Mouse (Mus musculus) intestine, postnatal 0 days (tissue): ENCODE data around the gene Lin54. TPM values are rescaled to one million over a fixed set of nuclear protein-coding genes. Genes with fewer than 3 reads are reported as not detected.
"Not testable (repeated sequence)": the region's sequence is repeated elsewhere in the genome, so short reads cannot be mapped to it uniquely, and the experiment has no call there.

Experiments
- ATAC-seq: fragments of 200-750 bp; cut with Nextera tagmentation; 2 replicates; pipeline ENCODE4 v1.8.0; 2017; ENCODE audit warnings: mild to moderate bottlenecking, moderate TSS enrichment, moderate library complexity
- H3K27ac ChIP-seq: fragments of 300-500 bp; sonication (generic); 2 replicates; pipeline ENCODE4 v1.5.1; 2014; ENCODE audit warnings: mild to moderate bottlenecking, low read depth, low read length, moderate library complexity
- H3K27me3 ChIP-seq: fragments of 300-500 bp; sonication (generic); replicated peaks from 2 replicates; pipeline ENCODE4 v1.6.1; 2014; ENCODE audit warnings: low read length, mixed read lengths; ENCODE audit not compliant: control insufficient read depth, insufficient read depth
- H3K36me3 ChIP-seq: fragments of 300-500 bp; sonication (generic); 2 replicates; pipeline ENCODE4 v1.6.1; 2014; ENCODE audit warnings: mild to moderate bottlenecking, moderate library complexity; ENCODE audit not compliant: control insufficient read depth, insufficient read depth
- H3K4me1 ChIP-seq: fragments of 300-500 bp; sonication (generic); replicated peaks from 2 replicates; pipeline ENCODE4 v1.6.1; 2014; ENCODE audit warnings: antibody characterized with exemption, low read length, mixed read lengths; ENCODE audit not compliant: control insufficient read depth, insufficient read depth
- H3K4me2 ChIP-seq: fragments of 300-500 bp; sonication (generic); replicated peaks from 2 replicates; pipeline ENCODE4 v1.6.1; 2014; ENCODE audit warnings: low read depth, mild to moderate bottlenecking, moderate library complexity
- H3K4me3 ChIP-seq: fragments of 300-500 bp; sonication (generic); 2 replicates; pipeline ENCODE4 v1.5.1; 2014; ENCODE audit warnings: low read depth, low read length
- H3K9ac ChIP-seq: fragments of 300-500 bp; sonication (generic); 2 replicates; pipeline ENCODE4 v1.6.1; 2014; ENCODE audit warnings: mild to moderate bottlenecking, low read depth, low read length
- H3K9me3 ChIP-seq: fragments of 300-500 bp; sonication (generic); 2 replicates; pipeline ENCODE4 v1.6.1; 2016; ENCODE audit warnings: mixed run types; ENCODE audit not compliant: control insufficient read depth
- CTCF ChIP-seq: sonication (generic); IDR thresholded peaks from 2 replicates; pipeline ENCODE4 v1.5.1; 2016; ENCODE audit warnings: low read depth, mild to moderate bottlenecking, control low read depth, antibody characterized with exemption, moderate library complexity
- WGBS: fragments of 180-500 bp; shearing (Covaris S2); extraction: QIAGEN DNeasy Blood & Tissue Kit; methylation state at CpG from one replicate; pipeline ENCODE4 v1.1.7; 2014; 5-methylcytosine and 5-hydroxymethylcytosine counted together
- polyA plus RNA-seq: library from polyadenylated mRNA; unstranded; fragments of >200 nt; fragmentation: Nextera tagmentation; extraction: Ambion mirVana; gene quantifications from 2 replicates; pipeline ENCODE4 v1.2.1, GENCODE M21; 2015

The Lin54 gene
- polyA plus RNA-seq, 1 experiment from 2014 or later, result 7.0 TPM

DNA sequence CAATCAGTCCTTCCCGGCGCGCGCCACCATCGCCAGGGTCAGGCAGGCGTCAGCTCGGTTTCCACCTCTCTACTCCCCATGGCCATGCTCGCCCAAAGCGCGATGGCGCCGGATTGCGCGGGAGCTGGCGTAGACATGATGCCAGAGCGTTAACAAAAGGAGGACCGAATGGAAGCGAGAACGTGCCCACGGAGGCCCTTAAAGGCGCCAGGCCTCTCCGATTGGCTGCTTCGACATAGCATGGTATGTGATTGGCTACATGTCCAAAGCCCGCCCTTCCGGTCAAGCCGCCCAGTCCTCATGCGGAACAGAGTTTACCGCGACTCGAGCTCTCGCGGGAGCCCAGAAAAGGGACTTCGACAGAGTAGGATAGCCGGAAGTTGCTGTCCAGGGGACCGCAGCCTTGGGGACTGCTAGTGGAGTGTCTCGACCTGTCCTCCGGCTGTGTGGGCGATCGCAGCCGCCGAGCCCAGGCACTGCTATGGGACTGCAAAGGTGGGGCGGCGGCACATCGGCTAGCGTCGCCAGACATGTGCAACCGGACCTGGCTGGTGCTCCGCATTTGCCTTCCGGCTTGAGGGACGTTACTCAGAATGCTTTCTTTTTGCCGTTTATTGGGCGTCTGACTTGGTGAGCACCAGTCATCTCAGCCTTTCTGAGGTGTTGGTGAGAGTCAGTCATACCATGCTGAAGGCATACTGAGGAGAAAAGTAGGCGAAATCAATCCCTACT, 70.9 kb downstream of the Lin54 start:
- H3K4me1 ChIP-seq, result peaks cover 15% of the 10 kb centered on the region; the same call in 1 of the 2 replicates
- ATAC-seq, result peak; percentile 99
- peak overlapping the region; percentile 62 for H3K4me3 ChIP-seq
- no peaks in the 10 kb centered on the region; the same call in 1 of the 2 replicates for H3K36me3 ChIP-seq
- peak overlapping the region; percentile 83 for H3K9ac ChIP-seq
- no peaks in the 10 kb centered on the region for H3K9me3 ChIP-seq
- no peaks in the 10 kb centered on the region for H3K27me3 ChIP-seq
- H3K4me2 ChIP-seq, result peak overlapping the region; percentile 83
- H3K27ac ChIP-seq, result peak overlapping the region; percentile 87
- under 1% methylated on average over 53 of the region's 53 CpGs for WGBS
- TF ChIP-seq CTCF, result no peak

DNA sequence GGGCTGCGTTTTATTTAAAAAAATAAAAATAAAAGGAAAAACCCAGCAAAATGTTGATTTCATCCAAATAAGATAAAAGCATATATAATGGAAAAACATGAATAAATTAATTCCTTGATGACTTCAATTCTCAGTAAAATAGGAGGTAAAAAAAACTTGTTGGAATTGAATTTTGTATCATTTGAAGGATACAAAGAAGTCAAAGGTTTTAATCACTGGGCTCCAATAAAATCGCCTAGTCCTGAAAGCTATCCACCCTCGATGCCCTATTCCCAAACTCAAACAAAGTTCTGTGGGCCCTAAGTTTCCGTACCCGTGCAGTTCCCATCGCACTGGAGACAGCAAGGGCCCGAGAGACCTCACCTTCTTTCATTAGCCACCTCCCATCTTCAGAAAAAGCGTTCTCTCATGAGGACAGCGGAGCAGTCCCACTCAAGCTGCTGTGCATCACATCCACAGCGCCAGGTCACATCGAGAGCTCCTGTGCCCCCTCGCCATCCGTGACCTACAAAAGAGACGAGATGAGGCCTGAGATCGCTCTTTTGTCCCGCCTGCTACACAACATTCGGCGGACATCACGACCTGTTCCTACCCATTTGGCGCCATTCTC, 71.6 kb downstream of the Lin54 start:
- ATAC-seq, result peak; percentile 54
- no peaks in the 10 kb centered on the region for H3K9me3 ChIP-seq
- peak overlapping the region; percentile 83 for H3K4me2 ChIP-seq
- no peak for TF ChIP-seq CTCF
- H3K27me3 ChIP-seq, result no peaks in the 10 kb centered on the region
- peak overlapping the region; percentile 62 for H3K4me3 ChIP-seq
- H3K36me3 ChIP-seq, result no peaks in the 10 kb centered on the region; the same call in 1 of the 2 replicates
- under 1% methylated on average over 20 of the region's 20 CpGs for WGBS
- peak overlapping the region; percentile 87 for H3K27ac ChIP-seq
- H3K9ac ChIP-seq, result peak overlapping the region; percentile 60
- H3K4me1 ChIP-seq, result peaks cover 15% of the 10 kb centered on the region; the same call in 1 of the 2 replicates

- Histone ChIP-seq H3K36me3 (no peaks in the 10 kb centered on the region; the same call in 1 of the 2 replicates), H3K4me1 (peaks cover 15% of the 10 kb centered on the region; the same call in 1 of the 2 replicates), H3K9ac (peak overlapping the region; percentile 60; the same call in 1 of the 2 replicates), H3K27me3 (no peaks in the 10 kb centered on the region), H3K27ac (no peak overlapping the region; the same call in 1 of the 2 replicates), H3K4me3 (peak overlapping the region; percentile 62), H3K9me3 (no peaks in the 10 kb centered on the region), H3K4me2 (peak overlapping the region; percentile 83)
- TF ChIP-seq CTCF, result no peak
- 3% methylated on average over 5 of the region's 5 CpGs for WGBS
- no peak for ATAC-seq
These were observed 72.3 kb downstream of the Lin54 start for GRCm38 (mm10) chr5:100428031-100428733.

GRCm38 (mm10) chr5:100427276-100427675, 73.2 kb downstream of the Lin54 start:
- ATAC-seq, result no peak
- Histone ChIP-seq H3K4me2 (peak overlapping the region; percentile 83), H3K36me3 (peaks cover 3% of the 10 kb centered on the region; the same call in 1 of the 2 replicates), H3K9me3 (no peaks in the 10 kb centered on the region), H3K27me3 (no peaks in the 10 kb centered on the region), H3K9ac (no peak overlapping the region; the same call in 1 of the 2 replicates), H3K27ac (no peak overlapping the region), H3K4me3 (peak overlapping the region; percentile 62), H3K4me1 (peaks cover 15% of the 10 kb centered on the region; the same call in 1 of the 2 replicates)
- 25% methylated on average over 9 of the region's 9 CpGs for WGBS
- TF ChIP-seq CTCF, result no peak

- not testable (repeated sequence) for H3K9ac ChIP-seq, H3K27ac ChIP-seq, H3K4me3 ChIP-seq, H3K4me2 ChIP-seq, H3K27me3 ChIP-seq, H3K9me3 ChIP-seq, ATAC-seq
- H3K36me3 ChIP-seq, result peaks cover 15% of the 10 kb centered on the region
- WGBS, result 84% methylated on average over 2 of the region's 2 CpGs
- H3K4me1 ChIP-seq, result peaks cover 13% of the 10 kb centered on the region; the same call in 1 of the 2 replicates
These were observed 74.6 kb downstream of the Lin54 start for GRCm38 (mm10) chr5:100425823-100426222.

DNA sequence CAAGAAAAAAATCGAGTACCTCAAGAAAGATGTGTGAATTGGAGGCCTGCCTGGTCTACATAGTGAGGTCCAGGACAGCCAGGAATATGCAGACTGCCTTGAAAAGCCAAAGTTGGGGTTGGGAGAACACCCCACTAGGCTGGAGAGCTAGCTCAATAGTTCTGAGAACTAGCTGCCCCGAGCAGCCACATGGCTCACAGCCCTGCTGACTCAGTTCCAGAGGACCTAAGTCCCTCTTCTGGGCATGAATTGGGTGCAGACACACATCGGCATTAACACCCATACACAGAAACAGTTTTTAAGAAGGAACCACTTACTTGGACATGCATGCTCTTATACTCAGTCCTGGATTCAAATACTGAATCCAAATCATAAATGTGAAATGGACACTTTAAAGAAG, 76.2 kb downstream of the Lin54 start:
- Histone ChIP-seq H3K36me3 (peaks cover 31% of the 10 kb centered on the region), H3K4me2 (no peak overlapping the region), H3K9me3 (no peaks in the 10 kb centered on the region), H3K27ac (0 out of 2 replicates have a peak overlapping the region, but pooled peaks have one; percentile 16), H3K4me3 (no peak overlapping the region), H3K27me3 (no peaks in the 10 kb centered on the region), H3K9ac (no peak overlapping the region), H3K4me1 (peaks cover 5% of the 10 kb centered on the region; the same call in 1 of the 2 replicates)
- no peak for ATAC-seq
- WGBS, result 51% methylated on average over 3 of the region's 3 CpGs
- TF ChIP-seq CTCF, result no peak
